Mouse (Mus musculus) CH12.LX (cell line): ENCODE results near the gene Fxr1.

Source experiments
- BHLHE40 ChIP-seq: IDR thresholded peaks from 2 replicates; pipeline ENCODE4 v1.6.1; 2011; ENCODE audit warnings: mild to moderate bottlenecking, low read depth, low read length, improper control_type of control experiment
- CTCF ChIP-seq, 2 experiments: IDR thresholded peaks in 1 of 2; conservative IDR thresholded peaks in 1 of 2; 2 replicates each; pipeline ENCODE4 v1.5.1; 2011 to 2012; ENCODE audit warnings: low read depth in 2 of 2, low read length in 2 of 2, improper control_type of control experiment in 1 of 2, inconsistent platforms in 1 of 2, mild to moderate bottlenecking in 1 of 2, moderate library complexity in 1 of 2
- E2F4 ChIP-seq: IDR thresholded peaks from 2 replicates; pipeline ENCODE4 v1.6.1; 2011; ENCODE audit warnings: low read depth, low read length, improper control_type of control experiment; ENCODE audit not compliant: insufficient replicate concordance
- EP300 ChIP-seq: IDR thresholded peaks from 2 replicates; pipeline ENCODE4 v1.6.1; 2011; ENCODE audit warnings: low read length, improper control_type of control experiment
- MAZ ChIP-seq: IDR thresholded peaks from 2 replicates; pipeline ENCODE4 v1.6.1; 2012; ENCODE audit warnings: low read depth, mild to moderate bottlenecking, inconsistent platforms, low read length, improper control_type of control experiment, moderate library complexity
- MYC ChIP-seq: IDR thresholded peaks from 2 replicates; pipeline ENCODE4 v1.6.1; 2011; ENCODE audit warnings: low read depth, mild to moderate bottlenecking, improper control_type of control experiment, low read length
- POLR2A ChIP-seq: IDR thresholded peaks from 2 replicates; pipeline ENCODE4 v1.6.1; 2011; ENCODE audit warnings: low read depth, mild to moderate bottlenecking, improper control_type of control experiment, low read length
- POLR2AphosphoS2 ChIP-seq: IDR thresholded peaks from 2 replicates; pipeline ENCODE4 v1.6.1; 2011; ENCODE audit warnings: low read depth, low read length, improper control_type of control experiment
- RAD21 ChIP-seq: IDR thresholded peaks from 2 replicates; pipeline ENCODE4 v1.6.1; 2011; ENCODE audit warnings: low read depth, mild to moderate bottlenecking, low read length, improper control_type of control experiment, moderate library complexity
- RCOR1 ChIP-seq: conservative IDR thresholded peaks from 2 replicates; pipeline ENCODE4 v1.6.1; 2012; ENCODE audit warnings: low read depth, mild to moderate bottlenecking, inconsistent platforms, low read length, improper control_type of control experiment
- TCF12 ChIP-seq: IDR thresholded peaks from 2 replicates; pipeline ENCODE4 v1.6.1; 2014; ENCODE audit warnings: low read depth, mild to moderate bottlenecking, inconsistent platforms, low read length, improper control_type of control experiment
- USF2 ChIP-seq: conservative IDR thresholded peaks from 2 replicates; pipeline ENCODE4 v1.6.1; 2011; ENCODE audit warnings: low read depth, low read length, improper control_type of control experiment
- ZNF384 ChIP-seq: IDR thresholded peaks from 2 replicates; pipeline ENCODE4 v1.6.1; 2012; ENCODE audit warnings: low read depth, low read length, improper control_type of control experiment, inconsistent platforms

DNA sequence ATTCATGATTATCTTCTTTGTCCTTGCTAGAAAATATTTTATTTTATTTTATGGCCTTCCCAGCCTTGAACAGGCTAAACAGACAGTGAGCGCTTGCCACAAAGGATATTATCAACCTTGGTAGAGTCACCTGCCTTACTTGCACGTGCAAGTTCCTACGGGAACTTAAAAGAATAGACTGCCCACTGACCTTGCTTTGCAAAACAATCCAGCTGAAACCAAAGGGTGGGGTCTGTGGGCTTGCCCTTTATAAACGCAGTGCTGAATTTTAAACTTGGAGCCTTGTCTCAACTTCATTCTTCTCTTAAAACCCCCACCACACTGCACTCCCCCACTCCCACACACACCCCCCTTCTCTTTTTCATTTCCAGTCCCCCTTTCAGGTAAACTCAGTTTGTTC, 12.1 kb upstream of the Fxr1 start:
- TF ChIP-seq USF2 = no peak
- no peak for TF ChIP-seq POLR2A
- no peak for TF ChIP-seq RCOR1
- no peak for TF ChIP-seq BHLHE40
- TF ChIP-seq MAZ = no peak
- no peak for TF ChIP-seq MYC
- no peak for TF ChIP-seq EP300
- TF ChIP-seq POLR2AphosphoS2 = no peak
- TF ChIP-seq TCF12 = no peak
- no peak for TF ChIP-seq E2F4
- TF ChIP-seq CTCF (conservative IDR thresholded peaks at IDR 0.05 in 1 of 2, IDR thresholded peaks at IDR 0.05 in 1 of 2; ENCODE audit: low read depth in 2 of 2, low read length in 2 of 2) = no peak
- TF ChIP-seq RAD21 = no peak
- no peak for TF ChIP-seq ZNF384
